Mouse (Mus musculus) urinary bladder, adult 2 months (tissue): ENCODE measurements around the gene Vwa8. TPM values are rescaled to one million over a fixed set of nuclear protein-coding genes. Genes with fewer than 3 reads are reported as not detected.
"Not testable (repeated sequence)": the region's sequence is repeated elsewhere in the genome, so short reads cannot be mapped to it uniquely, and the experiment has no call there.

Experiments
- DNase-seq: peaks from one replicate; pipeline ENCODE4 v3.0.0; 2022; ENCODE audit warnings: low spot score
- polyA plus RNA-seq: library from polyadenylated mRNA; depleted of rRNA; stranded (reverse); fragments of >200 nt; gene quantifications from 2 replicates; pipeline ENCODE4 v1.2.3, GENCODE M21; 2012

Vwa8 gene
- polyA plus RNA-seq, 1 experiment: 23.9 TPM

GRCm38 (mm10) chr14:78984296-78984695 lies 135.4 kb downstream of the Vwa8 start:
- DNase-seq: no peak

- no peak for DNase-seq
Measured at GRCm38 (mm10) chr14:78987543-78987942, 138.7 kb downstream of the Vwa8 start.

DNA sequence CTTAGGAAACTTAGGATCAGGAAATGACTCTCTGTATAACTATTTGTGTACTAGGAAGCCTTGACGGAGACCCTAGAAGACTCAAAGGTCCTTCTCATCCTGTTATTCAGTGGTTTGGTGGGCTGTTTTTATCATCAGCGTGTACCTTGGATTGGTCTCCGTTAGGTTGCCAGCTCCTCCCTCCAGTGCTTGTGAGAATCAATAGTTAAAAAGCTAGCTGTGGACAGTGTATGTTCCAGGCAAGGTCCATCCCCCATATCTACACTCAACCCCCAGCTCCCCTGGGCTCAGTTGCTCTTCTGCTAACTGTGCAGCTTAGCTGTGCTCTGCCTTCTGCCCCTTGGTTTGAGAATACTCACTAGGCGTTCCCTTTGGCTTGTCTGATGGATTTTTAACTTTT lies 143.6 kb downstream of the Vwa8 start:
- no peak for DNase-seq

DNA sequence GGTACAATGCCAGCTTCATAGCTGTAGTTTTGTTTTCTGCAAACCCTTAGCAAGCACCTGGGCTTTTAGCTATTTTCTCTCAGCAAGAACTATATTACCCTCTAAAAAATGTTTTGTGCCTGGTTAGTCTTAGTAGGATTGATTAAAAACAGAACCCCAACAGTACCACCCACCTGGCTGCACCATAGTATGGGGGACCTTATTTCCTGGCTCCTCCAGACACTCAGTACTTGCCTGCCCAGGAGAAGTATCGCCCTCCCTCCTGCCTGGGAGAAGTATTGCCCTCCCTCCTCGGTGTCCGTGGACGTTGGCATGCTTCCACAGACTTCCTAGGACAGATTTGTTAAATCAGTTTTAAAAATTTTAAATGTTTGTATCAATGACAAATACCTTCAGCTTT lies 144.7 kb downstream of the Vwa8 start:
- DNase-seq: no peak

DNA sequence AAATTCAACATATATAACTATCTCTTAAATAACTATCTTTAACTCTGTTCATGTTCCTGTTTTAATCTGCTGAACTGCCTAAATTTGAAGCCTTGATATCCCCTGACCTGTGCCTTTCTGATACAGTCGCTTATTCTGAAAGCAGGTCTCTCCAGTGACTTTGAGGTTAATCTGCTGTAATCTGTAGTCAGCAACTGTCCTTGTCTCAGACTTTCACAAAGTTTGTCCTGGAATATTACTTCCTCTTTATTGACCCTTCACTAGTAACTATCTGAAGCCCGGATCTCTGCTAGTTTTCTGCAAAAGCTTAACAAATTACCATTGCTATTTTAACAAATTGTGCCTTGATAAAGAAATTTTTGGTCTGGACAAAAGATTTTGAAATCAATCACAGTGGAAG lies 147.5 kb downstream of the Vwa8 start:
- DNase-seq: no peak

DNA sequence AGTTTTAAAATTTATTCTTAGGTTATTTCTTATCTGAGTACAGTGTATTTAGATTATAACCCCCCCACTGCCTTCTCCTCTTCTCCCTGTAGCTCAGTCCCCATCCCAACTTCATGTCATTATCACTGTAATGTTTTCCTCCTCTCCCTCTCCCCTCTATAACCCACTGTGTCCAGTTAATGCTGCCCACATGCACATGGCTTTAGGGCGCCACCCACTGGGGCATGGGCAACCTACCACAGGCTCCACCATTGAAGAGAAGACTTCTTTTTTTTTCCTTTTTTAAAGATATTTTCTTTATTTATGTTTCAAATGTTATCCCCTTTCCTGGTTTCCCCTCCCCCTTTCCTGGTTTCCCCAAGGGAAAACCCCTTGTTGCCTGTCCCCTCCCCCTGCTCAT lies 154.7 kb downstream of the Vwa8 start:
- no peak for DNase-seq

DNA sequence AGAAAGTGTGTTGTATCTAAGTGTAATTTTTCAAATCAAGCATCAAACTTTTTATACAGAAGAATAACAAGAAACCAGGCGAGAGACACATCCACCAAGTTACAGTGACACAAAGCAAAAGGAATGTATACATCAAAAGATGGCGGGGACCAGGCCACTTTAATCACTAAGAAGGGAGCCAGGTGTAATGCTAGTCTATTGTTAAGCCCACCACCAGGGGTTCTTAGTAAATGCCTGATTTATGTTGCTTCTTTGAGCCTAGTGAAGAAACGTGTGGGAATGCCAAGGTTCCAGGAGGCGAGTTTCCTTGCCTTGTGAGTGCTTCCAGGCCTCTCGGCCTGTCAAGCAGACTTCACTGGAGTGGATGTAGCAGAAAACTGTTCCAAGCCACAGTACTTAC lies 168.9 kb downstream of the Vwa8 start:
- not testable (repeated sequence) for DNase-seq

DNA sequence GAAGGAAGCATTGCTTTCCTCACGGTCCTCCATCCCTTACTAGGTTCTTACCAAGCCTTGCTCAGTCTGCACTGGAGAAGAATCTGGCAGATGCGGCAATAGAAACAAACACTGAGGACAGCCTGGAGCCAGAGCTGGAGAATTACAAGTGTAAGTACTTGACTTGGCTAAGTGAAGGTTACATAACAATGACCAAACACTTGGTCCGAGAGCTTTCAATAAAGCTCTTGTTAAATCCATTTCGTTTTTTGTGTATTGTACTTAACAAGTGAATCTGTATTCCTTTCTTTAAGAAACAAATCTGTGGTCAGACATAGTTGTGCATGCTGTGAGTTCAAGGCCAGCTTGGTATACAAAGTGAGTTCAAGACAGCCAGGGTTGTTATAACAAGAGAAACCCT lies 169.7 kb downstream of the Vwa8 start:
- no peak for DNase-seq

DNA sequence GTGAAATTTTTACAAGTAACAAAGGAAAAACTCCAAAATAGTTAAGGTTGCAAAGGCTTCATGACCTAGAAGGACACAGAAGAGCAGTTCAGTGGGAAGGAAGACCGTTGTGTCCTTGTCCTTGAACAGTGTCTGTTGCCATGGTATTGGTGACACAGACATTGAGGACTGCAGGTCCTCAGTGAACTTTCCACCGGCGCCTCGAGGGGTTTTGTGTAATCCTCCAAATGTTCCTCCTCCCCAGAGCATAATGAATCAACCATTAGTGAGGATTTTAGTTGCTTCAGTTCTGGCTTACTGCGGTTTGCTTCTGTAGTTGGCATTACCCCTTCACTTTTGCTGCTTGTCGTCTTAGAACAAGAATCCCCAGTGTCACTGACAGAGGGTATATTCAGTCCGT lies 172.9 kb downstream of the Vwa8 start:
- DNase-seq: no peak

DNA sequence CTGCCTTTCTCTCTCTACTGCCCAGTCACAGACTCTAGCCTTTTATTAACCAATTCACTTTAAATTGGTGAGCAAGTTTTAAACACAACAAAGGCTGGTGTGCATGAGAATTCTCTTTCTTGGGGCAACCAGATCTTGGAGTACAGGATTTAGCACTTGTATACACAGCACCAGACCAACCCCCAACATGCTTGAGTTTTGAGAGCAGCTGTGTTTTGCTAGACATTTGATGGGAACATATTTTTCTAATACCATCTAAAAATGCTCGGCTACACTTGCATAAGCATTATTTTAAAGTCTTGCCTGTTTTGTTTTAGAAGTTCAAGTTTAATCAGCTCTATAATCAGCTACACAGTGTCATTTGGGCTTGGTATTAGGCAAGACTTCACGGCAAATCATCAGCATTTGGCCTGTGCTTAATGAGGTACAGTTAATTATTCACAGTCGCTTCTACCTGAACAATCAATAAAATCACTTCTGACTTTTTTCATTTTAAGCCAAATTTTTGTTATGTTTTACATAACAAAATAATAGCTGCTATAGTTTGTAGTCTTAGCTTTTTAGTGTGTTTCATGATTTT lies 180.2 kb downstream of the Vwa8 start:
- no peak for DNase-seq

GRCm38 (mm10) chr14:79030715-79031114 lies 181.9 kb downstream of the Vwa8 start:
- DNase-seq: no peak

DNA sequence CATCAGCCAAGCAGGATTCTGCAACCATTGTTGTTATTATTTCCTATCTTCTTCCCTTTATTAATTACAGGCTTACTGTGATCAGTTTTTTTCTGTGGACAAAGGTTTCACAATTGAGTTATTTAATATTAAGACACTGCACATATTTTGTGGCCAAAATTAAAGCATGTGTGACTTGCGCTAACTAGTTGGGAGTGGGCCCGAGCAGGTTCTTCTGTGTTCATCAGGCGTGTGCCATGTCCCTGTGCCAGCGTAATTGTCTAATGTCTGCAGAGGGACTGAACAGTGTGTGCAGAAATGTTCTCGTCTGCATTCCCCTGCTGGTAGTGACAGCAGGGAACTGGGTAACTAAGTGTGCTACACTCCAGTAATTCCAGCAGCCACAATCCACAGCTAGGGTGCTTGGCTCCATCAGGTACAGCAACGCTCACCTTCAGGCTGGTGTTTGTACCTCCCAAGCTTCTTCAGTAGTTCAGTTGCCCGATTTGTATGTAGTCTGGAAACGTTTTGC lies 182.4 kb downstream of the Vwa8 start:
- no peak for DNase-seq

GRCm38 (mm10) chr14:79033396-79033795 lies 184.5 kb downstream of the Vwa8 start:
- no peak for DNase-seq

GRCm38 (mm10) chr14:79034511-79034913 lies 185.7 kb downstream of the Vwa8 start:
- no peak for DNase-seq

DNA sequence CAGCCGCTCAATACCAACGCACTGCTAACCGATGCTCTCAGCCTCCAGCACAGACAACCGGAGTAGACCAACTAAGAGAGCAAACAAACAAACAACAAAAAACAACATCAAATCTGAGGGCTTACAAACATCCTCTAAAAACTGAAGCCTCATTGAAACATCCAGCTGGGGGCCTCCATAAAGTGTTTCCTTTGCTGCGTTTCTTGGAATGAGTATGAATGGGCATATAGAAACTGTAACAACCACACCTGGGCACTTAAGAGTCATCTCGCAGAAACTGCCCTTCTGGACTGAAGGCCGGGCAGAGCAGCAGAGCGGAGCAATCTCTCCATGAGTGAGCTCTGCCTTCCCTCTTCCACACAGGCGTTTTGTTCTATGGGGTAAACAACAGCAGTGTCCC lies 186.7 kb downstream of the Vwa8 start:
- DNase-seq: no peak

DNA sequence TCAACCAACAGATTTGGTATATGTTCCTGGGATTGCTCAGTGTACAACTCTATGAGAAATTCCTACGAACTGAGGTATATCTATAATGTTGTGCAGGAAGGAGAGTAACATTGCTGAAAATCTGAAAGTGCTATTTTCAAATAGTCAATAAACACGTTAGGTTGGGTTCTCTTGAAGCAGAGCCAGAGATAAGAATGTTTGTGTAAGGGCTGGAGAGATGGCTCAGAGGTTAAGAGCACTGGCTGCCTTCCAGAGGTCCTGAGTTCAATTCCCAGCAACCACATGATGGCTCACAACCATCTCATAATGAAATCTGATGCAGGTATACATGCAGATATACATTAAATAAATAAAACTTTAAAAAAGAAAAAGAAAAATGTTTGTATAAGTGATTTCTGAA lies 198.3 kb downstream of the Vwa8 start:
- DNase-seq: no peak

DNA sequence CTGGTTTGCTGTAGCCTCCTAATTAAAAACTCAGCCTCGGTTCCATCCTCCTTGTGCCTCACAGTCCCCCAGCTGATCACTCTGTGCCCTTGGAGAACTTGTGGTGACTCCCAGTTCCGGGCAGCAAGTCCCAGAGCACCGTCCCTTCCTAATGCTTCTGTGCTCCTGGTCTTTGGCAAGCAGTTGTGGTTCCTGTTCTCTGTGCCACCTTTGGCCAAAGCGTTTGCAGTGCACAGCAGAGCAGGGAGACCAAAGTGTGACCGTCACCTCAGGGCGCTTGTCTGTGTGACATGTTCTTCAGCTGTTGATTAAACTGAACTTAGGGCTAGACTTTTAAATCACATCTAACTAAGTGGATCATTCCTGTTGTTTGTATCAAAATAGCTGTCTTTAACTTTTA lies 199.1 kb downstream of the Vwa8 start:
- DNase-seq: no peak

DNA sequence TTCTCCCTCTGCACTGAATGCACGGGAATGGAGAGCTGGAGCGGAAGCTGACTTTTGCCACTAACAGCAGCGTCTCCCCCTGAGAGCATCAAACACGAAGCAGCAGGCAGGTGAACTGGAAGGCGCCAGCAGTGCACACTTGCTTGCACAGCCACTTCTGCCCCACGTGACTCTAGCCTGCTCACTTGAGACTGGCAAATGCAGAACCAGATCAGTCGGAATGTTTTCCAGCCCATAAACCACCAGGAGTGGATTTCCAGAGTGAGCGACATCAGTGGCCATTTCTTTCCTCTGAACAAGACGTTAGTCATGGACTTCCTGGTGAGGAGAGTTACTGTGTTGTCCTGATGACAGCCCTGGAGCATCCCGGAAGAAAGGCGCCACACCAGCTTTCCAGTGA lies 200.7 kb downstream of the Vwa8 start:
- DNase-seq: no peak

DNA sequence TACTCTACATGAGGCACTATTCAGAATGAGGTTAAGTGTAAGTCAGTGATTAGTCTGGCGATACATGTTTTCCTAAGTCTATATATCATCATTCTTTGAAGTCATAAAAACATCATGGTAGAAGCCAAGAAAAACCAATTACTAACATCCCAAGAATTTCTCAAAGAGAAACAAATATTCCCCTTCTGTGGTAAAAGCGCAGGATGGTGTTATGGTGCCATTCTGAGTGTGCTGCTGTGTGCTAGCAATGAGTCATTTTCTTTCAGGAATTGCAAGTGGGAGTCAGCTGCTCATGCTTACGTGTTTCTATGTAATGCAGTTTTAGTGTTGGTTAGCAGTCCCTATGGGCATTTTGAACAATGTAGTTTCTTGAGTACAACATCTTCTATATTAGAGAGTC lies 216.8 kb downstream of the Vwa8 start:
- no peak for DNase-seq

DNA sequence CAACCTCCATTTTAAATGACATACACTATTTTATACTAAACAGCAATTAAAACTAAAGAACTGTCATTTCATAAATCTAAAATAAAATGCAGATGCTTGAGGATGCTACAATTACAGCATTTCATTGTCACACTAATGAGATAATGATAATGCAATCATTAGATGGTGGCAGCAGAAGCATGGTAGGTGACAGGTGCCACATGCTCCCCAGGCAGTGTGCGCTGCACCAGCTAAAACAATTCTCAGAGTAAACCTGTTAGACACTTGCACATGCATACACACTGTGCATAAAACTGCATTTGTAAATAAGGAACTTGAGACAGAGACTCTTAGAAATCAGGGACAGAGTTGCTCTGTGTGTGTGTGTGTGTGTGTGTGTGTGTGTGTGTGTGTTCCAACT lies 220.7 kb downstream of the Vwa8 start:
- no peak for DNase-seq

DNA sequence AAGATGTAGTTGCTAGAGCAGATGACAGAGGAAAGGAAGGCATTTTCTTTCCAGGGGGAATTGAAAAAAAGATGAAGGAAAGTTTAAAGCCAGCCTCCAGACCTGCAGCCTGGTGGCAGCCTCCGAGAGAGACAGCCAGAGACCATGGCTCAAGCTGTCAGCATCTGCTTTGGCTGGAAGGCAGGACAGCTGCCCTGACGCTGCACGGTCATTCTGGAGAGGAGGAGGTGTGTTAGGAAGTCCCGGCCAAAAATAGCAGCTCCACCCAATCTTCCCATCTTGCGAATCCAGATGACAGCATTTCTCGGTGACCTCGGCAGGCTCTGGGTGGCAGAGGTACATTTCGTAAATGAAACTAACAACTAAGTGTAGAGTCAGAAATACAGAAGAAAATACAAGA lies 225.9 kb downstream of the Vwa8 start:
- no peak for DNase-seq

GRCm38 (mm10) chr14:79076560-79077300 lies 227.9 kb downstream of the Vwa8 start:
- no peak for DNase-seq

DNA sequence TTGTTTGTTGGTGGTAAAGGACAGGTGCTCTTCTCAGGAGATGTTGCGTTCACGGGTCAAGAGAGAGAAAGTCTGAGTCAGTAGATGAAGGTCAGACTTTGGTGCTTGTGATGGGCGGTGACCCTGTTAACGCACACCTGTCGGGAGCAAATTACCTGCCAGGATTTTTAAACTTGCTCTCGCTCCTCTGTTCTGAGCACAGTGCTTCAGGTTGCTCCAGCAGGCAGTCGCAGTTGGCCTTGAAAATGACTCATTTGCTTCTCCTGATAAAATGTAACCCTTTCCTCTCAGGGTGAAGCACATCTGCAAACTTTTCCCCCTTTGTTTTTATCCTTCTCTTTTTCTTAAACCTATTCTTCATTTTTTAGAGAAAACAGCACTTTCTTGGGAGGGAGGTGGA lies 234.7 kb downstream of the Vwa8 start:
- DNase-seq: no peak

- DNase-seq: no peak
Measured at GRCm38 (mm10) chr14:79086006-79086405, 237.2 kb downstream of the Vwa8 start.
